Mouse (Mus musculus) brain, adult 10 weeks (tissue): ENCODE data around the gene Trappc6a. TPM values are rescaled to one million over a fixed set of nuclear protein-coding genes. Genes with fewer than 3 reads are reported as not detected.

Experiments used
- polyA plus RNA-seq: library from polyadenylated mRNA; stranded (reverse); fragments of 350-450 nt; fragmentation: Illumina TruSeq; extraction: RNeasy Lipid Tissue Mini Kit (QIAGEN cat#74804); gene quantifications from one replicate; pipeline ENCODE4 v1.2.3, GENCODE M21; 2015; ENCODE audit warnings: low read depth, low replicate concordance

Trappc6a gene
- polyA plus RNA-seq, result 20.7 TPM

GRCm38 (mm10) chr7:19508150-19508923 lies at the start of gene Trappc6a, which contains the start of gene Bloc1s3:
Gene Trappc6a (plus strand): TSS chr7:19508395.
Gene Bloc1s3 (minus strand): TSS chr7:19508367.

GRCm38 (mm10) chr7:19458591-19459111 lies 49.5 kb upstream of the Trappc6a start, which contains the start of gene Mark4:
Gene Mark4 (minus strand): TSS chr7:19458821.

GRCm38 (mm10) chr7:19462884-19463381 lies 45.3 kb upstream of the Trappc6a start, which contains the start of gene Exoc3l2:
Gene Exoc3l2 (plus strand): TSS chr7:19463331.

GRCm38 (mm10) chr7:19517652-19518365 lies 9.6 kb downstream of the Trappc6a start, which contains the start of gene Nkpd1:
Gene Nkpd1 (plus strand): TSS chr7:19517838.

GRCm38 (mm10) chr7:19562643-19563410 lies 54.6 kb downstream of the Trappc6a start, which contains the start of gene Ppp1r37:
Gene Ppp1r37 (minus strand): TSS chr7:19563076.

Other genes with a start within 250 kb of the Trappc6a start
- 14.7 TPM for gene Vasp, start 236.6 kb upstream of the Trappc6a start, polyA plus RNA-seq
- gene Ppm1n, start 228.3 kb upstream of the Trappc6a start, polyA plus RNA-seq, result not detected
- gene Rtn2, start 225.8 kb upstream of the Trappc6a start, polyA plus RNA-seq, result 116 TPM
- gene Fosb, start 198.3 kb upstream of the Trappc6a start, polyA plus RNA-seq, result 8.0 TPM
- 39.0 TPM for gene Ercc1, start 163.6 kb upstream of the Trappc6a start, polyA plus RNA-seq
- gene Cd3eap, start 148.9 kb upstream of the Trappc6a start, polyA plus RNA-seq, result 17.9 TPM
- 2.5 TPM for gene Ppp1r13l, start 148.6 kb upstream of the Trappc6a start, polyA plus RNA-seq
- 28.2 TPM for gene Ercc2, start 126.4 kb upstream of the Trappc6a start, polyA plus RNA-seq
- 2.6 TPM for gene Klc3, start 104.3 kb upstream of the Trappc6a start, polyA plus RNA-seq
- gene Ckm, start 103.6 kb upstream of the Trappc6a start, polyA plus RNA-seq, result 0.62 TPM
- 41.6 TPM for gene Mark4, start 49.6 kb upstream of the Trappc6a start, polyA plus RNA-seq
- gene Exoc3l2, start 45.1 kb upstream of the Trappc6a start, polyA plus RNA-seq, result 0.21 TPM
- 7.8 TPM for gene Bloc1s3, start within 50 bp of the Trappc6a start, polyA plus RNA-seq
- 0.51 TPM for gene Nkpd1, start 9.4 kb downstream of the Trappc6a start, polyA plus RNA-seq
- 121 TPM for gene Ppp1r37, start 54.7 kb downstream of the Trappc6a start, polyA plus RNA-seq
- gene Zfp296, start 68.9 kb downstream of the Trappc6a start, polyA plus RNA-seq, result 2.2 TPM
- gene Gemin7, start 69.2 kb downstream of the Trappc6a start, polyA plus RNA-seq, result 70.4 TPM
- 61.8 TPM for gene Clasrp, start 96.1 kb downstream of the Trappc6a start, polyA plus RNA-seq
- 5.4 TPM for gene Relb, start 121.0 kb downstream of the Trappc6a start, polyA plus RNA-seq
- 134 TPM for gene Clptm1, start 156.6 kb downstream of the Trappc6a start, polyA plus RNA-seq
- not detected for gene Apoc2, start 169.5 kb downstream of the Trappc6a start, polyA plus RNA-seq
- not detected for gene Gm44805, start 173.0 kb downstream of the Trappc6a start, polyA plus RNA-seq
- not detected for gene Apoc4, start 173.1 kb downstream of the Trappc6a start, polyA plus RNA-seq
- 12.2 TPM for gene Apoc1, start 184.3 kb downstream of the Trappc6a start, polyA plus RNA-seq
- 3,083 TPM for gene Apoe, start 190.8 kb downstream of the Trappc6a start, polyA plus RNA-seq
- 89.9 TPM for gene Tomm40, start 207.0 kb downstream of the Trappc6a start, polyA plus RNA-seq
- 7.5 TPM for gene Nectin2, start 242.1 kb downstream of the Trappc6a start, polyA plus RNA-seq